Mouse (Mus musculus) adrenal gland, postnatal 10 days (tissue): ENCODE data around the gene Rae1. TPM values are rescaled to one million over a fixed set of nuclear protein-coding genes. Genes with fewer than 3 reads are reported as not detected.

Experiments used
- DNase-seq: peaks from one replicate; pipeline ENCODE4 v3.0.0; 2021; ENCODE audit warnings: mixed read lengths
- total RNA-seq, 2 experiments: library from RNA; stranded (reverse); gene quantifications; 2 replicates each; pipeline ENCODE4 v1.2.3; 2021

The Rae1 gene
- total RNA-seq, 2 experiments from 2014 or later, result 51.6 to 54.8 TPM

- peak; percentile 52 for DNase-seq
These were observed 9.8 kb upstream of the Rae1 start for GRCm38 (mm10) chr2:172990161-172990560.

- DNase-seq, result peak; percentile 81
These were observed 3.7 kb upstream of the Rae1 start for GRCm38 (mm10) chr2:172996207-172996606.

- DNase-seq, result no peak
These were observed 2.2 kb upstream of the Rae1 start for GRCm38 (mm10) chr2:172997748-172998147.

- no peak for DNase-seq
These were observed 1.4 kb upstream of the Rae1 start for GRCm38 (mm10) chr2:172998478-172998877.

- DNase-seq, result peak; percentile 83
These were observed 352 bp downstream of the Rae1 start for GRCm38 (mm10) chr2:173000285-173000652.

- DNase-seq, result no peak
These were observed 1.0 kb downstream of the Rae1 start for GRCm38 (mm10) chr2:173000921-173001320.

GRCm38 (mm10) chr2:173003737-173004136 is 3.8 kb downstream of the Rae1 start:
- DNase-seq, result no peak

- no peak for DNase-seq
These were observed 10.4 kb downstream of the Rae1 start for GRCm38 (mm10) chr2:173010220-173010717.

- no peak for DNase-seq
These were observed 11.5 kb downstream of the Rae1 start for GRCm38 (mm10) chr2:173011440-173011839.

- no peak for DNase-seq
These were observed 14.9 kb downstream of the Rae1 start for GRCm38 (mm10) chr2:173014741-173015287.

GRCm38 (mm10) chr2:173017940-173018339 is 18.0 kb downstream of the Rae1 start:
- no peak for DNase-seq

- peak; percentile 83 for DNase-seq
These were observed 18.7 kb downstream of the Rae1 start for GRCm38 (mm10) chr2:173018618-173019017.

- no peak for DNase-seq
These were observed 19.4 kb downstream of the Rae1 start for GRCm38 (mm10) chr2:173019322-173019721.

GRCm38 (mm10) chr2:173019790-173020189 is 19.9 kb downstream of the Rae1 start:
- DNase-seq, result peak; percentile 95

- no peak for DNase-seq
These were observed 20.5 kb downstream of the Rae1 start, which contains the start of gene Rbm38 for GRCm38 (mm10) chr2:173020430-173020829. TSS of gene Rbm38 (plus strand) at chr2:173020498.

- peak; percentile 96 for DNase-seq
These were observed 21.7 kb downstream of the Rae1 start for GRCm38 (mm10) chr2:173021633-173022055.

GRCm38 (mm10) chr2:173022056-173022681 is 22.3 kb downstream of the Rae1 start:
- DNase-seq, result peak; percentile 70

GRCm38 (mm10) chr2:173022813-173023212 is 22.9 kb downstream of the Rae1 start:
- DNase-seq, result no peak

- DNase-seq, result no peak
These were observed 23.5 kb downstream of the Rae1 start for GRCm38 (mm10) chr2:173023371-173023851.

GRCm38 (mm10) chr2:173023966-173024365 is 24.0 kb downstream of the Rae1 start:
- DNase-seq, result no peak

GRCm38 (mm10) chr2:173024392-173024791 is 24.5 kb downstream of the Rae1 start:
- no peak for DNase-seq

GRCm38 (mm10) chr2:173024938-173025337 is 25.0 kb downstream of the Rae1 start:
- DNase-seq, result no peak

GRCm38 (mm10) chr2:173026286-173026685 is 26.4 kb downstream of the Rae1 start:
- no peak for DNase-seq

GRCm38 (mm10) chr2:173026688-173027131 is 26.8 kb downstream of the Rae1 start:
- DNase-seq, result no peak
